Mouse (Mus musculus) bone marrow, adult 2 months (tissue): ENCODE measurements around the gene Mad2l1bp.

ENCODE experiments used
- CTCF ChIP-seq: fragments of 200-500 bp; IDR thresholded peaks from 2 replicates; pipeline ENCODE4 v1.5.1; 2011; ENCODE audit warnings: low read length, control low read depth; ENCODE audit not compliant: control insufficient read depth, insufficient read depth
- POLR2A ChIP-seq: fragments of 200-500 bp; IDR thresholded peaks from 2 replicates; pipeline ENCODE4 v1.6.1; 2011; ENCODE audit warnings: low read depth, mild to moderate bottlenecking, control low read depth, low read length, borderline replicate concordance; ENCODE audit not compliant: control insufficient read depth

DNA sequence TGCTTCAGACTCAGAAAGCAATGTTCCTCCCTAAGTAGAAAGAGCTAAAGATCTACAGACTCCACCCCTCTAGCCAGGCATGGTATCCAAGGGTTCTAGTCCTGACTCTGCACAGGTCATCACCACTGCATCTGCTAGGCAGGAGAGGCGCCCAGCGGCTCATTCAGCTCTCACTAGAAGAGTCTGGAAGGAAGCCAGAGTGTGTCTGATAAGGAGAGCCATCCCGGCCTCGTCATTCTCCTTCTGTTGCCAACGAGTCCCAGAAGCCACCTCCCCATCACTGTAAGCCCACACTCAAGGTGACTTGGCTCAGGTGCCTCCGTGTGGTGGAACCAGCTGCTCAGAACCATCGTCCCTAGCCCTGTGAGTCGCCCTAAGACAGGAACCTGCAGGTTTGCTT is 20.5 kb downstream of the Mad2l1bp start:
- TF ChIP-seq POLR2A = no peak
- TF ChIP-seq CTCF = no peak
